ENCODE assay signal across 9 mouse cellular contexts in genomic region chrX:71946631-71947030, GRCm38 (mm10). TPM values are rescaled to one million over a fixed set of nuclear protein-coding genes. Genes with fewer than 3 reads are reported as not detected.
DNase-seq lines count a peak whose midpoint lies in the region; ATAC-seq and TF ChIP-seq lines count a peak whose summit lies in the region.
"Had no signal": no experiment of that assay in that cellular context is flagged by ENCODE, and none has a peak within 500 bp of the region (broad histone marks: within the 10 kb centered on the region; RNA-seq: fewer than 3 reads in every experiment).

No protein-coding gene starts in this region.

- H3K4me2 ChIP-seq in limb, embryonic 14.5 days (replicated peaks; ENCODE audit: low read depth, low read length, severe bottlenecking), result no peak overlapping the region
- H3K4me2 ChIP-seq: neural tube, embryonic 13.5 days had no signal

- H3K9me3 ChIP-seq in limb, embryonic 14.5 days (ENCODE audit: control insufficient read depth, low read length), result no peaks in the 10 kb centered on the region
- H3K9me3 ChIP-seq: neural tube, embryonic 13.5 days had no signal

- no peak overlapping the region for H3K4me3 ChIP-seq in cortical plate, adult 2 months (ENCODE audit: insufficient read depth, low read length)
- H3K4me3 ChIP-seq in limb, embryonic 14.5 days (replicated peaks; ENCODE audit: low read length), result no peak overlapping the region
- H3K4me3 ChIP-seq: neural tube, embryonic 13.5 days had no signal

- peak; percentile 6 to 34 for DNase-seq in cerebellum, adult 18-20 months
- peak; percentile 4 to 16 for DNase-seq in urinary bladder, adult 18-20 months (ENCODE audit: low spot score in 2 of 2)
- no peak for DNase-seq in urinary bladder, postnatal 4 days (ENCODE audit: low spot score in 2 of 2)
- DNase-seq in heart, postnatal 36 days, result peak; percentile 41 to 43
- DNase-seq in limb, embryonic 14.5 days (ENCODE audit: low spot score), result peak; percentile 4
- peak; percentile 7 for DNase-seq in splenic B cell, adult 2 months (ENCODE audit: low read depth, low spot score)

- no peak for TF ChIP-seq POLR2A in cortical plate, adult 2 months (IDR thresholded peaks at IDR 0.05; ENCODE audit: extremely low read depth, insufficient read depth, low read length)
- TF ChIP-seq POLR2A in limb, embryonic 14.5 days (IDR thresholded peaks at IDR 0.05; ENCODE audit: borderline replicate concordance, extremely low read depth, insufficient read depth, insufficient read length), result no peak

- no peak overlapping the region for H3K9ac ChIP-seq in limb, embryonic 14.5 days (ENCODE audit: low read depth, low read length, severe bottlenecking)
- H3K9ac ChIP-seq: neural tube, embryonic 13.5 days had no signal

- no peak overlapping the region for H3K27ac ChIP-seq in cortical plate, adult 2 months (ENCODE audit: insufficient read depth, low read length)
- no peak overlapping the region for H3K27ac ChIP-seq in limb, embryonic 14.5 days (replicated peaks; ENCODE audit: low read depth, low read length)
- H3K27ac ChIP-seq: neural tube, embryonic 13.5 days had no signal

- ATAC-seq in cerebellum, adult (ENCODE audit: insufficient number of reproducible peaks, low FRiP score, low TSS enrichment), result no peak
- no peak for ATAC-seq in limb, embryonic 14.5 days (ENCODE audit: low FRiP score, low read depth)

- 27% methylated on average over 3 of the region's 3 CpGs for WGBS in limb, embryonic 14.5 days

- intact Hi-C loops in heart, postnatal 36 days (cut with DNase I), result loop anchor here (1.0 to 2.0 kb wide), 2 partner anchors 148 to 298 kb away; no protein-coding TSS in a partner anchor

- TF ChIP-seq CTCF in cortical plate, adult 2 months (IDR thresholded peaks at IDR 0.05; ENCODE audit: extremely low read depth, insufficient read depth, low read length), result peak; percentile 65

- H3K27me3 ChIP-seq in limb, embryonic 14.5 days (ENCODE audit: control insufficient read depth, insufficient read depth, low read length), result no peaks in the 10 kb centered on the region
- no peaks in the 10 kb centered on the region for H3K27me3 ChIP-seq in splenic B cell, adult 2 months (ENCODE audit: control insufficient read depth, insufficient read depth, low read length, poor library complexity, severe bottlenecking)
- H3K27me3 ChIP-seq: neural tube, embryonic 13.5 days had no signal

- no peaks in the 10 kb centered on the region for H3K36me3 ChIP-seq in limb, embryonic 14.5 days (ENCODE audit: control insufficient read depth, insufficient read depth, low read length)
- no peaks in the 10 kb centered on the region for H3K36me3 ChIP-seq in splenic B cell, adult 2 months (ENCODE audit: control insufficient read depth, insufficient read depth, low read length, poor library complexity, severe bottlenecking)
- H3K36me3 ChIP-seq: neural tube, embryonic 13.5 days had no signal

- H3K4me1 ChIP-seq in cortical plate, adult 2 months (ENCODE audit: control insufficient read depth, insufficient read depth, low read length), result no peaks in the 10 kb centered on the region
- no peaks in the 10 kb centered on the region for H3K4me1 ChIP-seq in limb, embryonic 14.5 days (ENCODE audit: control insufficient read depth, insufficient read depth, low read length)
- H3K4me1 ChIP-seq: neural tube, embryonic 13.5 days had no signal

RNA-seq across cellular contexts. Expression of gene Prrg3, which starts 15.8 kb away (rescaled TPM):
- 27.6 and 28.4 TPM in 2 replicates for polyA plus RNA-seq in cortical plate, adult 2 months (2012; rRNA removed)
- 10 to 100 TPM in 1 of 2 experiments, 1 to 10 TPM in 1; 5.9 to 10.6 TPM for total RNA-seq in heart, postnatal 36 days (2021)
- polyA plus RNA-seq in limb, embryonic 14.5 days (2012; rRNA removed), result 21.4 and 24.7 TPM in 2 replicates
- polyA plus RNA-seq in limb, embryonic 14.5 days (2014; fragmentation: Nextera tagmentation; extraction: Ambion mirVana), result 14.2 and 14.6 TPM in 2 replicates

RNA-seq across cellular contexts. Expression of gene Gm1141, which starts 25.8 kb away (rescaled TPM):
- polyA plus RNA-seq in cortical plate, adult 2 months (2012; rRNA removed), result 1.5 TPM in 2 replicates
- total RNA-seq in heart, postnatal 36 days (2021), result not detected
- polyA plus RNA-seq in limb, embryonic 14.5 days (2012; rRNA removed), result 2.0 and 2.4 TPM in 2 replicates
- 0.47 TPM in 2 replicates for polyA plus RNA-seq in limb, embryonic 14.5 days (2014; fragmentation: Nextera tagmentation; extraction: Ambion mirVana)
- polyA plus RNA-seq: neural tube, embryonic 13.5 days had no signal

RNA-seq across cellular contexts. Expression of gene Fate1, which starts 26.2 kb away (rescaled TPM):
- polyA plus RNA-seq in cortical plate, adult 2 months (2012; rRNA removed), result 0.46 and 0.47 TPM in 2 replicates
- total RNA-seq in heart, postnatal 36 days (2021), result not detected
- polyA plus RNA-seq in limb, embryonic 14.5 days (2012; rRNA removed), result 0.25 and 0.61 TPM in 2 replicates
- not detected in 2 replicates for polyA plus RNA-seq in limb, embryonic 14.5 days (2014; fragmentation: Nextera tagmentation; extraction: Ambion mirVana)
- polyA plus RNA-seq: neural tube, embryonic 13.5 days had no signal

RNA-seq across cellular contexts. Expression of gene Cnga2, which starts 45.0 kb away (rescaled TPM):
- polyA plus RNA-seq in cortical plate, adult 2 months (2012; rRNA removed), result 0.54 and 0.66 TPM in 2 replicates
- total RNA-seq in heart, postnatal 36 days (2021), result not detected
- polyA plus RNA-seq in limb, embryonic 14.5 days (2012; rRNA removed), result 0.49 and 0.51 TPM in 2 replicates
- polyA plus RNA-seq in limb, embryonic 14.5 days (2014; fragmentation: Nextera tagmentation; extraction: Ambion mirVana), result 0.30 TPM in 1 of 2 replicates, not detected in the other

Comparison
In these comparisons a context has a peak if more than half of its experiments do, and no peak if none do; other contexts are left out.
1. DNase-seq: peak in cerebellum, adult 18-20 months (2 of 2), urinary bladder, adult 18-20 months (2 of 2), heart, postnatal 36 days (2 of 2), limb, embryonic 14.5 days (single experiment) and splenic B cell, adult 2 months (single experiment); none in urinary bladder, postnatal 4 days (0 of 2).